Mouse (Mus musculus): ENCODE results near the gene Cdh11. TPM values are rescaled to one million over a fixed set of nuclear protein-coding genes. Genes with fewer than 3 reads are reported as not detected.
A peak's percentile ranks its signal among the peaks of the same experiment; 100 is the strongest.

The Cdh11 gene
- total RNA-seq (2012; rRNA removed) (0.13 and 0.17 TPM in 2 replicates), total RNA-seq (2014; rRNA removed) (not detected in 2 replicates), polyA plus RNA-seq (2012; ENCODE audit: insufficient read length, low read depth) (0.13 and 0.23 TPM in 2 replicates)

- Histone ChIP-seq H3K4me2 (ENCODE audit: insufficient read depth, low read depth, poor library complexity, severe bottlenecking) (no peak within 1 kb of the TSS), H3K36me3 (replicated peaks in 1 of 2; ENCODE audit: control insufficient read depth in 1 of 2, insufficient read depth in 1 of 2, low read length in 1 of 2) (no peaks in the 10 kb centered on the region), H3K79me2 (replicated peaks; ENCODE audit: control insufficient read depth, extremely low read depth, insufficient read depth, poor library complexity, severe bottlenecking) (no peaks in the 10 kb centered on the region), H3K27ac (ENCODE audit: insufficient read depth, low read depth) (no peak within 1 kb of the TSS), H3K9ac (ENCODE audit: insufficient read depth, low read depth) (no peak within 1 kb of the TSS), H3K9me3 (replicated peaks; ENCODE audit: low read length) (peaks cover 72% of the 10 kb centered on the region), H3K4me1 (ENCODE audit: control insufficient read depth in 1 of 2, insufficient read depth in 2 of 2) (no peaks in the 10 kb centered on the region), H3K27me3 (replicated peaks) (no peaks in the 10 kb centered on the region), H3K4me3 (replicated peaks in 1 of 3; ENCODE audit: low read depth in 2 of 3, low read length in 2 of 3, poor library complexity in 1 of 3) (no peak within 1 kb of the TSS)
- dilution Hi-C loops (cut with MboI; ENCODE audit: extremely low pct_ligation_motif_present, extremely low pct_unique_long_range_greater_than_20kb, low sequenced_read_pairs) (no loop called here), in situ Hi-C loops (cut with MboI; ENCODE audit: low pct_ligation_motif_present, low pct_unique_long_range_greater_than_20kb, low sequenced_read_pairs) (no loop called here)
- DNase-seq (ENCODE audit: extremely low read depth) = no peak
- TF ChIP-seq PAX5 (IDR thresholded peaks at IDR 0.05; ENCODE audit: low read length) = no peak
- TF ChIP-seq IRF4 (IDR thresholded peaks at IDR 0.05; ENCODE audit: low read depth, low read length) = no peak
- TF ChIP-seq MAZ (IDR thresholded peaks at IDR 0.05; ENCODE audit: low read depth, low read length) = no peak
- no peak for TF ChIP-seq MYC (IDR thresholded peaks at IDR 0.05; ENCODE audit: low read depth, low read length)
- TF ChIP-seq RAD21 (IDR thresholded peaks at IDR 0.05; ENCODE audit: low read depth, low read length) = no peak
- no peak for TF ChIP-seq CTCF (conservative IDR thresholded peaks at IDR 0.05 in 1 of 2, IDR thresholded peaks at IDR 0.05 in 1 of 2; ENCODE audit: low read depth in 2 of 2, low read length in 2 of 2)
- no peak for TF ChIP-seq KAT2A (IDR thresholded peaks at IDR 0.05; ENCODE audit: insufficient replicate concordance, low read length)
- TF ChIP-seq NRF1 (IDR thresholded peaks at IDR 0.05; ENCODE audit: low read depth, low read length) = no peak
- TF ChIP-seq MAX (IDR thresholded peaks at IDR 0.05; ENCODE audit: low read length) = no peak
- TF ChIP-seq HCFC1 (IDR thresholded peaks at IDR 0.05; ENCODE audit: low read depth, low read length) = no peak
Measured at GRCm38 (mm10) chr8:102785592-102786416, at the start of gene Cdh11. Cdh11 (minus strand) TSS chr8:102785642.

GRCm38 (mm10) chr8:102813959-102814358 is 28.5 kb upstream of the Cdh11 start:
- Histone ChIP-seq H3K9ac (ENCODE audit: insufficient read depth, low read depth) (no peak overlapping the region), H3K9me3 (replicated peaks; ENCODE audit: low read length) (peaks cover 19% of the 10 kb centered on the region), H3K4me2 (ENCODE audit: insufficient read depth, low read depth, poor library complexity, severe bottlenecking) (no peak overlapping the region), H3K4me1 (ENCODE audit: control insufficient read depth in 1 of 2, insufficient read depth in 2 of 2) (no peaks in the 10 kb centered on the region), H3K36me3 (replicated peaks in 1 of 2; ENCODE audit: control insufficient read depth in 1 of 2, insufficient read depth in 1 of 2, low read length in 1 of 2) (no peaks in the 10 kb centered on the region), H3K27me3 (replicated peaks) (no peaks in the 10 kb centered on the region), H3K4me3 (replicated peaks in 1 of 3; ENCODE audit: low read depth in 2 of 3, low read length in 2 of 3, poor library complexity in 1 of 3) (no peak overlapping the region), H3K79me2 (replicated peaks; ENCODE audit: control insufficient read depth, extremely low read depth, insufficient read depth, poor library complexity, severe bottlenecking) (no peaks in the 10 kb centered on the region), H3K27ac (ENCODE audit: insufficient read depth, low read depth) (no peak overlapping the region)
- dilution Hi-C loops (cut with MboI; ENCODE audit: extremely low pct_ligation_motif_present, extremely low pct_unique_long_range_greater_than_20kb, low sequenced_read_pairs) (no loop called here), in situ Hi-C loops (cut with MboI; ENCODE audit: low pct_ligation_motif_present, low pct_unique_long_range_greater_than_20kb, low sequenced_read_pairs) (no loop called here)
- TF ChIP-seq CHD2 (IDR thresholded peaks at IDR 0.05; ENCODE audit: low read length) = no peak
- no peak for DNase-seq (ENCODE audit: extremely low read depth)

- no peak overlapping the region for H3K9ac ChIP-seq (ENCODE audit: insufficient read depth, low read depth)
- no peaks in the 10 kb centered on the region for H3K79me2 ChIP-seq (replicated peaks; ENCODE audit: control insufficient read depth, extremely low read depth, insufficient read depth, poor library complexity, severe bottlenecking)
- H3K27ac ChIP-seq (ENCODE audit: insufficient read depth, low read depth) = no peak overlapping the region
- TF ChIP-seq HCFC1 (IDR thresholded peaks at IDR 0.05; ENCODE audit: low read depth, low read length) = no peak
- no peak for TF ChIP-seq MXI1 (IDR thresholded peaks at IDR 0.05; ENCODE audit: low read depth, low read length)
- TF ChIP-seq CTCF (conservative IDR thresholded peaks at IDR 0.05 in 1 of 2, IDR thresholded peaks at IDR 0.05 in 1 of 2; ENCODE audit: low read depth in 2 of 2, low read length in 2 of 2) = peak in 1 of 2 experiments; percentile 8; a peak in 1 of 4 replicates
- TF ChIP-seq E2F4 (IDR thresholded peaks at IDR 0.05; ENCODE audit: insufficient replicate concordance, low read depth, low read length) = no peak
- no peak for TF ChIP-seq POLR2AphosphoS2 (IDR thresholded peaks at IDR 0.05; ENCODE audit: low read depth, low read length)
- no peak for TF ChIP-seq MAFK (IDR thresholded peaks at IDR 0.05; ENCODE audit: insufficient replicate concordance, low read length)
- no peak for TF ChIP-seq MEF2A (IDR thresholded peaks at IDR 0.05; ENCODE audit: borderline replicate concordance, low read depth, low read length)
- TF ChIP-seq NRF1 (IDR thresholded peaks at IDR 0.05; ENCODE audit: low read depth, low read length) = no peak
- H3K4me3 ChIP-seq (replicated peaks in 1 of 3; ENCODE audit: low read depth in 2 of 3, low read length in 2 of 3, poor library complexity in 1 of 3) = no peak overlapping the region
- dilution Hi-C loops (cut with MboI; ENCODE audit: extremely low pct_ligation_motif_present, extremely low pct_unique_long_range_greater_than_20kb, low sequenced_read_pairs) (no loop called here), in situ Hi-C loops (cut with MboI; ENCODE audit: low pct_ligation_motif_present, low pct_unique_long_range_greater_than_20kb, low sequenced_read_pairs) (no loop called here)
- no peaks in the 10 kb centered on the region for H3K36me3 ChIP-seq (replicated peaks in 1 of 2; ENCODE audit: control insufficient read depth in 1 of 2, insufficient read depth in 1 of 2, low read length in 1 of 2)
- H3K9me3 ChIP-seq (replicated peaks; ENCODE audit: low read length) = peaks cover 64% of the 10 kb centered on the region
- no peak for DNase-seq (ENCODE audit: extremely low read depth)
- no peaks in the 10 kb centered on the region for H3K27me3 ChIP-seq (replicated peaks)
- no peak overlapping the region for H3K4me2 ChIP-seq (ENCODE audit: insufficient read depth, low read depth, poor library complexity, severe bottlenecking)
- no peaks in the 10 kb centered on the region for H3K4me1 ChIP-seq (ENCODE audit: control insufficient read depth in 1 of 2, insufficient read depth in 2 of 2)
Measured at GRCm38 (mm10) chr8:102790303-102790702, 4.9 kb upstream of the Cdh11 start.

Data from CH12.LX (cell line).